Mouse (Mus musculus) heart, postnatal 4 days (tissue): ENCODE data around the gene Cers3. TPM values are rescaled to one million over a fixed set of nuclear protein-coding genes. Genes with fewer than 3 reads are reported as not detected.

Source experiments
- DNase-seq: peaks from one replicate; pipeline ENCODE4 v3.0.0; 2021
- total RNA-seq, 2 experiments: library from RNA; stranded (reverse); gene quantifications; 2 replicates each; pipeline ENCODE4 v1.2.3; 2021

The Cers3 gene
- total RNA-seq, 2 experiments from 2014 or later = 0.38 to 0.55 TPM

DNA sequence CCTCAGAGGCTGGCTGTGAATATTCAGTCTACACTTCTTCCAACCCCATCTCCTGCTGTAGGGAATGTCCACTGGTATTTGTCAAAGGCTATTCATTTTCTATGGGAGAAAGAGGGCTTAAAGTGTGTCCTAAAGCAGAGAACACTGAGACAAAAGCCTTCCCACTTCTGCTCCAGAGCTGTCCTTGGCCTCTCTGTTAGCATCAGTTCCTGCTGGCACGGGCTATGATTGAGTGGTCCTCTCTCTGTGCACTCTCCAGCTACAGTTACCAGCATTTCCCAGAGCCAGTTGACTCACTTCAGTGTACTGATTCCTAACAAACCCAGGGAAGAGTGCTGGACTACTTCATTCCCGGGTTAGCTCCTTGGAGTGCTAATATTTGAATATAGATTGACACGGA, 43.2 kb downstream of the Cers3 start:
- no peak for DNase-seq

- no peak for DNase-seq
Observed at GRCm38 (mm10) chr7:66787816-66788215, 44.5 kb downstream of the Cers3 start.

GRCm38 (mm10) chr7:66789860-66790748, 46.8 kb downstream of the Cers3 start:
- DNase-seq = peak; percentile 24

- DNase-seq = no peak
Observed at GRCm38 (mm10) chr7:66791022-66791421, 47.7 kb downstream of the Cers3 start.

DNA sequence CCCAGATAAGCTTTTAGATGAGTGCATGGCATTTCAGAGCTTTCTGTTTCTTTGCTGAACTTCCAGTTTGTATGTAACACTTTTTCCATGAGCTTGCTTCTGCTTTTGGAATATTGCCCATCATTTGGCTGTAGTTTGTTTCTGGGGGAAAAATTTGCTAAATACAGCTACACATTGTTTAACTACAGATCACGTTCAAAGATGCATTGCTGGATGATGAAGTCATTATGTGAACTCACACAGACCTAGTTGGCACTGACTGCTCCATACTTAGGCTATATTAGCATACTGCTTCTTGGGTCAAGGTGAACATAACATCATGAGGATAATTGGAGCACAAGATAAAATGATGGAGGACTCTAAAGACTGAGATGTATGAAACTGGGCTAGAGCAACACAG, 53.6 kb downstream of the Cers3 start:
- no peak for DNase-seq

- DNase-seq = no peak
Observed at GRCm38 (mm10) chr7:66797345-66797744, 54.0 kb downstream of the Cers3 start.

DNA sequence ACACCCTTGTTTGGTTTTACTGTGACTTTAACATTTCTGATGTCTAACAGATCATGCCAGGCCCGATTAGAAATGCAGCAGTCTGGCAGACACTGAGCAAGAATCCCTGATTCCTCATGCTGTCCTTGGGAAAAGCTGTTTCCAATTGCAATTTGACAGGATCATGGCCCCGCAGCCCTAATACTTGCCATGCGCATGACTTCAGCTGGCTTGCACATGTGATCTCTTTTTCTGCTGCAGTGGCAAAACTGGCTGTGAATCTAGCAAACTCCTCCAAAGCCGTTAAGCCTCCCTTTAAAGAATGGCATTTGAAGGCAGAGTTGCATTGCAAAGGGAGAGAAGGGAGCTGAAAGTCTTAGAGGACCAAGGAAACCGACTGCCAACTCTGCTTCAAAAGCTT, 55.5 kb downstream of the Cers3 start:
- DNase-seq = peak; percentile 12

DNA sequence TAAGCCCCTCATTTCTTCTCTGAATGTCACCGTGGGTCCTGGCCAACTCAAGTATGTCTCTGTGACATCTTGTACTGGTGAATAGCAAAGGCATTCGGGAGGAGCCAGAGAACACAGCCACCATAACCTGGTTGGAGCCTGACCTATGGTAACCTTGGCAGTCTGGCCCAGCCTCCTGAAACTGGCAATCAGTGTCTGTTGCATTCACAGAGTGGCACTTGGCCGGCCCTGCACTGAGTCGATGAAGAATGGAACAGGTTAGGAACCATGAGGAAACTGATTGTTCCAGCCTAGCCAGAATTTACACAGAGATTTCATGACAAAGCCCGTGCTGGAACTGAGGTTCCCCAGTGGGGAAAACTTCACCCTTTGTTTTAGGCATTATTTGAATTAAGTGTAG, 57.5 kb downstream of the Cers3 start:
- DNase-seq = no peak

GRCm38 (mm10) chr7:66801785-66802184, 58.5 kb downstream of the Cers3 start:
- DNase-seq = peak; percentile 66

DNA sequence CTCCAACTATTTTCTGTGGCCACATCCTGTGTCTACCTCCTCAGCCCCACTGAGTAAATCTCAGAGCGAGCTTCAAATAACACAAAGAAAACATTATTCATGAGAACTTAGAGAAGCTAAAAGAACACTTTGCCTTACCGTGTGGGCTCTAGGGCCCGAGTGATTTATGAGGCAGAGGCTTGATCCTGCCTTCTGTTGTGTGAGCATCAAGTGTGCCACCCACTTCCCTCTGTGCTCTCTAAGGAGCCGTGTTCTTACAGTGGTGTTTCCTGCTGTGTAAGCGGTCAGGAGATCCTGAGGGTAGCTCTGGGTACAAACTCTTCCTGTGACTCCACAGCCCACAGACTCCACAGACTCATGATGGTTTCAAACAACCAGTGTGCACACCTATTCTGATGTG, 60.5 kb downstream of the Cers3 start:
- no peak for DNase-seq

- DNase-seq = no peak
Observed at GRCm38 (mm10) chr7:66806801-66807200, 63.5 kb downstream of the Cers3 start.

DNA sequence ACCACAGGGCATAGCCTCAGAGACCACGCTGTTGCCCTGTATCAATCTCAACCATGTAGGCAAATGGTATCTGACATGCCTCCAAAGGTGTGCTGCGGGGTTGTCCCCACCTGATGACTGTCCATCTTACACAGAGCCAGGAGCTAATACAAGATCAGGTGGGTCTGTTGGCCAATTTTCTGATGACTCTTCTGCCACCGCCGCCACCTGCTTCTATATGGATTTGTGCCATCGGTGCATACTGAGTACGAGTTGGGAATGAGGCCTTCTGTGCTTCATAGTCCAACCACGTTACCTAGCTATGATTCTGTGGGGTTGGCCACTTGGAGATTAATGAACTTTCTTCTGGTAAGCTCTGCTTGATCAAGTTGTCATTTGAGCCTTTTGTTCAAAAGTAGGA, 67.1 kb downstream of the Cers3 start:
- DNase-seq = no peak

DNA sequence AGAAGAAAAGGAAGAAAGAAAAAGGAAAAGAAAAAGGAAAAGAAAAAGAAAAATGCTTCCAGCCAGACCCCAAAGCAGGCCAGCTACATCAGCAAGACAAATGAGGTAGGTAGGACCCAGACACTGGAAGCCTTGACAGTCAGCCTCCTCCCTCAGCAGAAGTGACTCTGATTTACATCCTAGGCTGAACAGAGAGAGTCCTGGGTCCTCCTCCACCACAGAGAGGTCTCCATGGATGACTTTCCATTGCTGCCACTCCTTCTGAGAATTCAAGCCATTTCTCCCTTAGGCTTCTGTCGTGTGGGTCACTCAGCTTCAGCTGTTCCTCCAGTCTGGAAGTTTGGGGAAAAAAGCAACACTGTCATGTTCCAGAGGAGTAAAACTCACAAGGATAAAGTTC, 68.0 kb downstream of the Cers3 start:
- DNase-seq = no peak

- no peak for DNase-seq
Observed at GRCm38 (mm10) chr7:66812289-66812688, 69.0 kb downstream of the Cers3 start.

- no peak for DNase-seq
Observed at GRCm38 (mm10) chr7:66812737-66813136, 69.4 kb downstream of the Cers3 start.

DNA sequence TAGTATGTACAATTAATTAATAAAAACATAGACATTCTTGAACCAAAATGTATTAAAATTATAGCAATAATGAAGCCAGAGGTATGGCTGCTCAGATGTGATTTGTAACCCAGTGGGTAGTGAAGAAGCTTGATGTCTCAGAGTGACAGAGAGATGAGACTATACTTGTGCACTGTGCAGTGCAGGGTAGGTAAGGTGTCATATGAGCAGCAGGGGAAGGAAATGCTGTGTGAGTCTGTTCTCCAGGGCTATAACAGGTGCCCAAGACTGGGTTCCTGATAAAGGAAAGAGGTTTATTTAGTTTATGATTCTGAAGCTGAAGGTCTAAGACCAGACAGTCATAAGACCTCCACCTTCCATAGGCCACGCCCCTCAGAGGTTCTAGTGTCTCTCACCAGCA, 69.9 kb downstream of the Cers3 start:
- DNase-seq = no peak

DNA sequence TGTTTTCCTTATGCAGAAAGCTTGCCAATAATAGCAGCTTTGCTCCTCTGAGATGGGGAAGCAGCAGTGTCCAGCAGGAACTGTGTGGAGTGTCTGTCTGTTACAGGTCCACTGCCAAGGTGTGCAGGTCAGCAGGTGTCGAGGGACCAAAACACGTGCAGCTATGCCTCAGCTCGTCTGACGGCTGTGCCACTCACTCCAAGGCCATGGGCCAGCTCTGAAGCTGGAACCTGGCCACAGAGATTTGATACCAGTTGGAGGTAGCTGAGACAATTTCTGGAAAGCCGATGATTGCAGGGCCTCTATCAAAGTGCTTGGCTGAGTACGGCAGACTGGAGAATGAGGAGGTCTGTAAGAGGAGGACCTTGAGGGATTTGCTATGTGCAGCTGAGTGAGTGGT, 72.2 kb downstream of the Cers3 start:
- DNase-seq = peak; percentile 29

DNA sequence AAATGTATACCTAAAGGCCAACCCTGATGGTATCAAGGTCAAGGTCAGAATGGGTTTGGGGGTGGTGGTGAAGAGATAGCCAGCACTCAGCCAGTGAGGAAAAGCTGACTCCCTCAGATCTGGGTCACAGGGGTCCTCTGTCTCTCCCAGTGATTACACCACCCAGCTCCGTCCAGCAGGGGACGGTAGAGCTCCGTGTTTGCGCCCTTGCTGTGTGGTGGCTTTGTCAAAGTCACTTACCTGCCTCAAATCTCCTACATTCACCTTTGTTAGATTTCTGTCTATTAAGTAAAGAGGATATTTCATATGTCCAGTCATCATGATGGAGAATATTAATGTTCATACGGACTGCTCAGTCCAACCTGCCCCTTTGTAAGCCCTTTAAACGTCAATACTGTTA, 76.7 kb downstream of the Cers3 start:
- DNase-seq = peak; percentile 77

DNA sequence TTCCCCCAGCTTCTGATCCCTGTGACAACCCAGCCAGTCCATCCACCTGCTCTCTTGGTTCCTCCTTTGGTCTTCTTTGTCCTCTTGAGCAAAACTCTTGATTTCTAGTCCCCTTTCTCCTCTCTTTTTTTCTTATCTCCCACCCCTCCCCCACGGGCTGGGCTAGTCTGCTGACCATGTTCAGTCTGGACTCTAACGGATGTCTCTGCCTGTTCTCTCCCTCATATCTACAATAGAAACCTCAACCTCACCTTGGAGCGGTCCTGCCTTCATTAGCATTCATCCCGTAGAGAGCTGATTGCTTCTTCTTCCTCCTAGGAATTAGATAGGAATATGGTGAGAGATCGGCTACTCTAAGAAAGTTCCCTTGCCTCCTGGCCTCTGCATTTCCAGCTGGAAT, 87.5 kb downstream of the Cers3 start:
- DNase-seq = no peak

DNA sequence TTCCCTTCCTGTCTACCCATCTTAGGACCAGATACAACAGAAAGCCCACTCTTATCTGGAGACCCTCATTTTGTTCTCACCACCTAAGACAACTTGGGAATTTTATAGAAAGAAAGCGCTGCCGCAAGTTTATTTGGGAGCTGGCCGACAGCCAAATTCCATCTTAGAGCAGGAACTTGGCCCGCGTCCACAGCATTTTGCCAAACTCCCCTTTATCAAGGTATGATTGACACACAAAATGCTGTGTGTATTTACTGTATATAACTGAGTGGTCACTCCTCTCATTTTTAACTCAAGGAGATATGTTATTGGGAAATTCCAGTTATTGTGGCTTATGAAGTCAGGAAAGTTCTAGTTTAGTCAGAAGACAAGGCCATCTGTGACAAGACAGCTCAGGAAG, 88.0 kb downstream of the Cers3 start:
- DNase-seq = peak; percentile 82

DNA sequence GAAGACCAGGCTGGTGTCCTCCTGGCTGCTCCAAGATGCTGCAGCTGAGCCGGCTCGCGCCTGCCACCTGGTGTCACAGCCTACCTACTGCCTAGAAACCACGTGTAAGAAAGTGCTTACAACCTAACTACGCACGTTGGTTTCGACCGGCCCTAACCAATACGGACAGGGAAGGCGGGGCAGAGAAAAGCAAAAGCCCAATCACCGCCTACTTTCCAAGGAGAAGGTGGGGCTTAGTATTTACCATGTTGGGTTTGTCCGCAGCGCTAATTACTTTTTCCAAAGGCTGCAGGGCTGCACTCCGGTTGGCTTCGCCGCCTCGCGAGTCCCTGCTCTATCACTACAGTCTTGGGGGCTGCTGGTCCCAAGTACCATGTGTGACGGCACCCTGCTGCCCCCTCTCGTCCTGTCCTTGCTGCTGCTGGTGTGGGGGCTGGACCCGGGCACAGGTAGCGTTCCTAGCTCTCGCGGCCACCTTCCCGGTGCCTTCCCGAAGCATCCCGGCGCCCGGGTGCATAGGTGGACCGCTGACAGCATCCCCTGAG, 96.2 kb downstream of the Cers3 start, which contains the start of gene Adamts17:
Gene Adamts17, plus strand, starts transcription at position 273 of the 545 bp plus-strand sequence.
- peak; percentile 95 for DNase-seq

DNA sequence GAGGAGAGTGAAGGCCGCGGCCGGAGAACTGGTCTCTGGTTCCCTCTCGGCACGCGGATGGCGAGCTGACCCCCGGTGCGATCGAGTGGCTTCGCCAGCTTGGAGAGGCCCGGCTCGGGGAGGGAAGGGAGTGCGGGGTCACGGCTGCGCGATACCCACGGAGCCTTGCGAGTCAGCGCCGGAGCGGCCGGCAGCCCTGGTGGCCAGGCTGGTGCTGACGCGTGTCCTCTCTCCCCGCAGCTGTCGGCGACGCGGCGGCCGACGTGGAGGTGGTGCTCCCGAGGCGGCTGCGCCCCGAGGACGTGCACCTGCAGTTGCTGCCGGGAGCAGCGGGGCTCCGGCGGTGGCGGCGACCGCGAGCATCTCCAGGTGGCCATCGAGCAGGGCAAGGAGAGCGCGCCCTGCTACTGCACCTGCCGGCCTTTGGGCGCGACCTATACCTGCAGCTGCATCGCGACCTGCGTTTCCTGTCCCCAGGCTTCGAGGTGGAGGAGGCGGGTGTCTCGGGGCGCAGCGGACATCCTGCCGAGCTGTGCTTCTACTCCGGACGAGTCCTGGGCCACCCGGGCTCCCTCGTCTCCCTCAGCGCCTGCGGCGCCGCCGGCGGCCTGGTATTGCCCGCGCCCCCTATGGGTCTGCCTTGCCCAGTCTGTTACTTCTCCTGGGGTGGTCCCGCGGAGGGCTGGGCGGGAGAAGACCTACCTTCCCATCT, 96.9 kb downstream of the Cers3 start:
- peak; percentile 63 for DNase-seq

- DNase-seq = no peak
Observed at GRCm38 (mm10) chr7:66841165-66841564, 97.9 kb downstream of the Cers3 start.
